Mouse (Mus musculus) liver, adult (tissue): ENCODE measurements at regions not wholly inside any gene's neighbourhood (a gene's known extent, or its start where the extent isn't known, plus 50 kb on each side); places are given as distances from the start of the nearest gene placed in this dataset.

ENCODE experiments used
- GATA4 ChIP-seq: IDR thresholded peaks from 2 replicates; pipeline ENCODE4 v1.6.1; 2014; ENCODE audit warnings: mild to moderate bottlenecking, low read length; ENCODE audit not compliant: insufficient replicate concordance

DNA sequence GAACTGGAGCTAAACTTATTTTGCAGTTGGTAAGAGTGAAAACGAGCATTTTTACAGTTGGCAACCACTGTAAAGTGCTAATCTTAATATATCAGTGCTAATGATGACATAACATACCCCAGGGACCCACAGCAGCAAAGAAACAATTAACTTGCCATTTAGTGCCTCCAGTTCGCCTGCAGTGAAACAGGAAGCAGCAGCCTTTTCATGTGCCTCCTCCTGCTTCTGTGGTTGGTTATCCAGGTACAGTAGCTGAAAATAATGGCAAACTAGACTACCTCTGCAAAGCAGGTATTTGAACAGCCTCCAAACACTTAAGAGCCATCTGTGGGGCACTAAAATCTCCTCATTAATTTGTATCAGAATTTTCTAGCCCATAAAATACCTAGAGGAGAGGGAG lies 584.8 kb upstream of the Pfkp start:
- TF ChIP-seq GATA4: no peak

DNA sequence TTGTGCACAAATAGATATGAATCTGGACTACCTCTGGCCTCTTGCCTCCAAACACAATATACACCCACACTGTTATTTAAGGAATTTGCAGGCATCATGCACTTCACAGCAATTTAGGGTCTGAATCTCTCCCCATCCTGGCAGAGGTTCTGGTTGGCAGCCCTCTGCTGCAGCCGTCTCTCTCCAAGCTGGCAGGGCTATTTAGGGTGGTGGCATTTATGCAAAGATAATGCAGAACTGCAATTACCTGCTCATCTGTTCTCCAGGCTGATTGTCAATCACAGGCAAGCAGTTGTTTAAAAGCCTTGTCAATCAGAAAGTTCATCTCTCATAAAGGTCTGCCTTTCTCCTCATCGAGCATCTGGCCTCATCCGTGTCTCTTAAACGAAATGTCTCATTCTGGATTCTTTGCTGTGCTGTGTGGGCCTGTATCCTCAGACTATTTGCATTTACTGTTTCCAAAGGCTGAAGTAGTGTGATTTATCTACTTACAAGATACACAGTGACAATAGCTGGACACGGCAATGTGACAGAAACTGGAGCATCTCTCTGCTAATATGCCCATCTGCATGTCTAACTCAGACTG lies 558.1 kb upstream of the Pfkp start:
- no peak for TF ChIP-seq GATA4

DNA sequence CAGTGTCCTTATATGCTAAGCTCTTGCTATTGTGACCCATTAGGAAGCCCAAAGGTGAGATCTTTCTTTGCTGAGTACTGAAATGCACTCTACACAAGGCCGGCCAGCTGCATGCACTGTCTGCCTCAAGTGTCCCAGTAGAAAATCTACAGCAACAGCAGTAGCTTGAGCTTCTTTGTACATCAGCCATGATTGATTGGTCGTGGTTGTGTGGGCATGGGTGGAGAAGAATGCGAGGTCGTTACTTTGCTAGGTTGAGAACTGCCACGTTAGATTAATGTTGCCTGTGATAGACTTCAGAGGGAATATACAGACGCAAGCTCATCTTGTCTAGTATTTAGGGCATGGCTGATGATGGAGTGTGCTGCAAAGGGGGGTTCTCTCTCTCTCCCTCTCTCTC lies 547.4 kb upstream of the Pfkp start:
- TF ChIP-seq GATA4: no peak

DNA sequence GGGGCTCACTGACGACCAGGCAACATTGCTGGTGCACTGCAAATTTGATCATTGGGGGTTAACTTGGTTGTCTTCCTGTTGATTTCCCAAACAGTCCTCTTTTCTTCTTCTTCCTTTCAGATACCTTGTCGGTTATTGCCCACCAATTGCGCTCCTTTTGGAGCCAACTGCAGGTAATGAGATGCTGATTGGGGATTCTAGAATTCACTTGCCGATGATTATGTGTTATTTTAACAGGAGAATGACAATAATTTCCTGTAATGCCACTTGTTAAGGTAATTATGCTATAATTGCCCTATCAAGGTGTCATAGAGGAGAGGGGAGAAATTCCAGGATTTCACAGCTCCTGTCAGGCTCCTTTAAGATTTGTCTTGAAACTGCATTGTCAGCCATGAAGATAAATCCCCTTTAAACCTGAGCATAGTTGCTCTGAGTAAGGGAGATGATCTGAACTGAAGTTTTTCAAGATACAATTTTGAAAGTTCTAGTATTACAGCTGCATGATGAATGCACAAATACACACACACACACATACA lies 533.7 kb upstream of the Pfkp start:
- no peak for TF ChIP-seq GATA4

DNA sequence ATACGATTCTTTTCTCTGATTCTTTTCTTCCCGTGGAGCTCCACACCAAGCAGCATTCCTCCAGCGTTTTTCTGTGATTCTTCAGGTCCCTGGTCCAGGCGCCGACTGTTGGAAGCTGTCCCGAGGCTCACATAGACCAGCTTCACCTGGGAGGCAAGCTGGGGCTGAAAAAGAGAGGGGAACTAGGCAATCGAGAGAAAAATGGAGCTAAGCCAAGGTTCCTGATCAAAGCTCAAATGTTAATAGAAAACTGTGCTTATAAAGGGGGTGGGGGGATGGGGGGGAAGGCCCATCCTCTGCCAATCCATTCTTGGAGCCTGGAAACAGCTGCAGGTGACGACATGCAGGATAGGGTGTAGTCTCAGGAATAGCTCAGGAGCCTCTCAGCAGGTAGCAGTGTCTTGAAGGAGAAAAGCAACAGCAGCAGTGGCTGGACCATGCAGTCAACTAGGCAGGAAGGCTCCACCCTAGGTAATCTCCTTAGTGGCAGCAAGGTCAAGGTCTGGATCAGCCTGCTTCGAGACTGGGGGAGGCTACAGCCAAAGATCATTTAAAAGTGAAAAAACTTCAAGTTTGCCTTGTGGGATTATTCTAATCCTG lies 527.1 kb upstream of the Pfkp start:
- no peak for TF ChIP-seq GATA4

DNA sequence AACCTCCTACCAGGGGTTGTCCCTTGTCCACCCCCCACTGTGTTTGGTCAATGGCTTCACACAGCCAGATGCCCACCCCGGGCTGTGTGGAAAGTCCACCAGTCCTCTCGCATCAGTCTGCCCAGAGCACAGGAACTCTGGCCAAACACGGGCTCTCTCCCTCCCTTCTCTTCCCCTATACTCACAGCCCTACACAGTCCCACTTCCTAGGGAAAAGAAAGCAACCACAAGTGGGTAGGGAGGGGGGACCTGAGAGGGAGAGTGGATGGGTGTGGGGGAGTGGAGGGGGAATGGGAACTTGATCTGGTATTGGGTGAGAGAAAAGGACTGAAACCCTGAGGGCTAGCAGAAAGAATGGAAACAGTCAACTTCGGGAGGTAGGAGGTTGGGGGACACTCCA lies 497.8 kb upstream of the Pfkp start:
- no peak for TF ChIP-seq GATA4

DNA sequence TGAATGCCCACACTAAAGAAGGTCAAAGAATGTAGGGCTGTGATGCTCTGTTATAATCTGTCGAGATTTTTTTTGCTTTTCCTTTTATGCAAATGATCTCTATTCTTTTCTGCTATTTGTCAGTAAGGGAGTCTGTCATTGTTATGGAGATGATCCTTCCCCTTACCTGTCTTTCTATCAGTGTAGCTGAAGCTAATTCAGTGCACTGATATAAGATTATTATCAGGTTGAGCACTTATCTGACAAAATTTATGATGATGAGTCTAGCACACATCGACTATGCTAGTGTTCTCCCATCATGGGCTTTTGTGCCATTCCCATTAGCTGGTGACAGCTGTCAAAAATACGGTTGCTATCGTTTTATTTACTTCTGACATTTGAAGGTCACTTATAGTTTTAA lies 462.0 kb upstream of the Pfkp start:
- TF ChIP-seq GATA4: no peak

DNA sequence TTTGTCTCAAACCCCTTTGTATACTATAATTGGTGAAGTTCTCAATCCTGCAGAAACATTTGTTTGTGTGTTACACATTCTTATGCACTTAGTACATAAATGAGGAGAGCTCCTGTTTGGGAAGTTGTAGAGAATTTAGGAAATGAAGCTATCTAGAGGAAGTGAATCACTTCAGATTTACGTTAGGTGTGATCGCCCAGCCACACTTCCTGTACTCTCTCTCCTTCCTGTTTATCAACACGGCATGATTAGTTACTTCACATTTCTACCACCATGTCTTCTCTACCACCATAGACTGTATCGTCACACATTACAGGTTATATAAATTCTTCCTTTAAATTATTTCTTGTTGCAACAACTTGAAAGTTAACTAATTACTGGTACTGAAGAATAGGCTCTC lies 454.7 kb upstream of the Pfkp start:
- TF ChIP-seq GATA4: no peak

DNA sequence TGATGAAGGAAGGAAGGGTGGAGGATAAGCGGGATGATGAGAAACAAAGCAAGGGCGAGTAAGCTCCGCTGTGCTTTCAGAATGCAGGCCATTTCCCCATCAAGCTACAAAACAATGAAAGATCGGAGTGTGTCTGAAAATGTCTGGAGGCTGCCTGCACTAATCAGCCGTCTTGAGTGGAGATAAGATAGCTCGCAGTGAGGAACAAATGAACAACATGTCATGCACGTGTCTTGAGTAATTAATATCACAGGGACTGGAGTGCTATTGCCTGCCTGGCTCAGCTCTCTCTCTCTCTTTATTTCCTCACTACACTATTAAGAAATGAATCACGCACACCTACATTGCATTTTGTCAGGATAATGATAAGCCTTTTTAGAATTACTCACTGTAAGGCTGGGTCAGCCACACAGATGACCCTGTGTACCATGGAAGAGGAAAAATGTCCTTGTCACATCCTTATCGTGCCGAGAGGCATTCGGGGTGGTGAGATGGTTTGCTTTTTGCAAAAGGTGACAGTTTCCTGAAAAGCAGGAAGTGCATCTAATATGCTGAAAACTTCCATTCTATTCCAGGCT lies 444.6 kb upstream of the Pfkp start:
- TF ChIP-seq GATA4: 0 out of 2 replicates have a peak, but pooled peaks have one; percentile 43

DNA sequence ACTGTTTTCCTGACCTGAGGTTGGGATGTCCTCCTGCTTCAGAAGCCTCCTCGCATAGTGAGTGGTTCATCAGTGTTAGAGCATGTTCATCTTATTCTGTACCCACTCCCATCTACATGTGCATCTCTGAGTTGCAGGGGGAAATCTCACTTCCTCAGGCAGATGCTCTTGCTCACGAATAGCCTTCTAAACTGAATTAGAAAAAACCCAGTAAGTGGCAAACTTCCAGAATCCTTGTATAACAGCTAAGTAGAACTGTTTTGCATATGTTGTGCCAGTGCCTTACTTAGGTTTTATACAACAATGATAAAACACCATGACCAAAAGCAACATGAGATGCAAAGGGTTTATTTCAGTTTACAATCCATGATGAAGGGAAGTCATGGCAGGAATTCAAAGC lies 442.3 kb upstream of the Pfkp start:
- TF ChIP-seq GATA4: no peak

DNA sequence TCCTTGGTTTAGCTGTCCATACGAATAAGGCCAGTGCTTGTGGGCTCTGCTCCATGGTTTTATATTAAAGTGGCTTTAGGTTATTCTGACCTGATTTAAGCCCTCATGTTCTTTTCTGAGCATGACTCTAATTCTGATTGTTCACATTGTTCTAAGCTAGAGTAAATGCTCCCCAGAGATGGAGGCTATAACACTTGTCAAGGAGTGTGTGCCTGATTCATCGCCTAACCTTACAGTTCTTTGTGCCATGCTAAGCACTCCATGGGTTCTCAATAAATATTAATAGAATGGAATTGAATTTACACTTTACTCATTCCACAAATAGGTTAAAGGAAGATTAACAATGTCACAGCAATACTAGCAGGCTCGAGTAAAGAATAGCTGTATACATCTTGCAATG lies 417.6 kb upstream of the Pfkp start:
- TF ChIP-seq GATA4: no peak

DNA sequence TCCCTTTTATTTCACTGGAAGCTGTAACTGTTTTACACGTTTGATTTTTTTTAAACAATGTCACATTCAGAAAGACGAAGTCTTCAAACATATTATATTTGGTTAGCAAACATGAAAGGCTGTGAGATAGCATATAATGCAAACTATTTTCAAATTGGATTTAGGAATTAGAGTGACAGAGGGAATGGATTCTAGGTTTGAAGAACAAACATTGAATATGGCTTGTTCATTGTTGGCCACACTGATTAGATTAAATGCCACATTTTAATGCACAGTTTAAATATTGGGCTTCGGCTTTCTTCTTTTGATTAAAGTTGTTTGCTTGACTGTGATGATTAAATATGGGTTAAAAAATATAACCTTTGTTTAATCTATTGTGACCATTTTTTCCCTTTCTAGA lies 415.1 kb upstream of the Pfkp start:
- TF ChIP-seq GATA4: no peak

DNA sequence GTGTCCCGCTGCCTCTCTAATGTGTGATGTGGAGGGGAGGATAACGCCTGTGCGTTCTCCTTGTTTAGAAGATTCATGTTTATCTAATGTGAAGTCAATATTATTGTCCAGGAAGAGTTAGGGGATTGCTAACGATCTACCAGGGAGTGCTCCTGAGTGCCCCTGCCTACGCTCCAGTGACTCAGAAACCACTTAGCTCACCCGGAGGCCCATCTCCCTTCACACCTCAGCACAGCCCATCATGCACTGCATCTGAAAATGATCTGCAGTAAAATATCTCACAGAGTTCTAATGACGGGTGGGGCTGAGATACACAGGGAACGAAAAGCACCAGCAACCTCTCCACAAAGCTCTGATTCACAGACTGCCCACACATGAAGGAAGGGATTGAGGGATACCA lies 409.0 kb upstream of the Pfkp start:
- no peak for TF ChIP-seq GATA4
